Mouse (Mus musculus): ENCODE data around the gene Dph7. TPM values are rescaled to one million over a fixed set of nuclear protein-coding genes. Genes with fewer than 3 reads are reported as not detected.
A peak's percentile ranks its signal among the peaks of the same experiment; 100 is the strongest.

The Dph7 gene
- polyA plus RNA-seq, 1 experiment from 2014 or later = 37.9 TPM

DNA sequence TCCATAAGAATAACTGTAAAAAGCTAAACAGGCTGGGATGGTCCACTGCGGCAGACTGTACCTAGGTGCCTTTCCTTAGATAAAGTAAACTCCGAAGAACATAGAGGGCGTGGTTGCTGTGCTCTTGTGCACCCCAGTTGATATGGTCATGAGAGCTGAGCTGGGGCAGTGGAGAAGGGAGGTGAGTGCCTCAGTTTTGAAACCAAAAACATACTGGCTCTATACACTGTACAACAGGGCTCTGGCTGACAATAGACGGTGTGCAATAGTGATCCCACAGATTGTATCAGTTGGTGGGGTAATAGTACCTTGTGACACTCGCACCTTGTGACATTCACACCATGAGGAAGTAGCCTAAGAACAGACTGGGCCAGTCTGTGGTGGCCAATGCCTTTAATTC, 14.8 kb downstream of the Dph7 start:
- no peak for ATAC-seq (ENCODE audit: low FRiP score, low TSS enrichment)
- WGBS = 91% methylated on average over 5 of the region's 5 CpGs

DNA sequence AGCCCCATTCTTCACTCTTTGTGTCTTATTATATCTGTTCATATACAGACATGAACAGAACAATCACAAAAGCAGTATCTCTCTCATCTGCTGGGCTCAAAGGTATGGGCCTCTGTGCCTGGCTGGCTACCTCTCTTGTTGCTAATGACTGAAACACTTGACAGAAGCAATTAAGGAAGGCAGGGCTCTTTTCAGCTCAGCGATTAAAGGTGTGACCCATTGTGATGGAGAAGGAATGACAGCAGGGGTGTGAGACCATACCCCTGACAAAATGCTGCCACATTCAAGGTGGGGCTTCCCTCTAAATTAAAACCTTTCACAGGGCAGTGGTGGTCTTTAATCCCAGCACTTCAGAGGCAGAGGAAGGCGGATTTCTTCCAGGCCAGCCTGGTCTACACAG, 25.6 kb downstream of the Dph7 start:
- no peaks in the 10 kb centered on the region for H3K27me3 ChIP-seq (ENCODE audit: control insufficient read depth, insufficient read depth, low read length)
- H3K4me1 ChIP-seq (ENCODE audit: control insufficient read depth, insufficient read depth, low read length) = no peaks in the 10 kb centered on the region
- no peaks in the 10 kb centered on the region for H3K36me3 ChIP-seq (ENCODE audit: control insufficient read depth, insufficient read depth, low read length)
- ATAC-seq (ENCODE audit: low FRiP score, low TSS enrichment) (no peak), DNase-seq (no peak)
- no peak overlapping the region for H3K9ac ChIP-seq (replicated peaks; ENCODE audit: low read length)
- H3K4me2 ChIP-seq (ENCODE audit: low read length) = no peak overlapping the region
- WGBS = 70% methylated on average over 2 of the region's 2 CpGs
- H3K27ac ChIP-seq (replicated peaks; ENCODE audit: low read depth, low read length) = no peak overlapping the region
- no peaks in the 10 kb centered on the region for H3K9me3 ChIP-seq (ENCODE audit: control insufficient read depth, low read length)
- H3K4me3 ChIP-seq (replicated peaks; ENCODE audit: low read depth, low read length) = no peak overlapping the region

More for the DNA sequence above, 14.8 kb downstream of the Dph7 start:
- DNase-seq = no peak
- Histone ChIP-seq H3K9me3 (ENCODE audit: control insufficient read depth, low read length) (no peaks in the 10 kb centered on the region), H3K4me3 (replicated peaks; ENCODE audit: low read depth, low read length) (no peak overlapping the region), H3K4me2 (ENCODE audit: low read length) (no peak overlapping the region), H3K9ac (replicated peaks; ENCODE audit: low read length) (no peak overlapping the region), H3K36me3 (ENCODE audit: control insufficient read depth, insufficient read depth, low read length) (peaks cover 15% of the 10 kb centered on the region), H3K4me1 (ENCODE audit: control insufficient read depth, insufficient read depth, low read length) (peaks cover 20% of the 10 kb centered on the region), H3K27me3 (ENCODE audit: control insufficient read depth, insufficient read depth, low read length) (no peaks in the 10 kb centered on the region), H3K27ac (replicated peaks; ENCODE audit: low read depth, low read length) (no peak overlapping the region)

DNA sequence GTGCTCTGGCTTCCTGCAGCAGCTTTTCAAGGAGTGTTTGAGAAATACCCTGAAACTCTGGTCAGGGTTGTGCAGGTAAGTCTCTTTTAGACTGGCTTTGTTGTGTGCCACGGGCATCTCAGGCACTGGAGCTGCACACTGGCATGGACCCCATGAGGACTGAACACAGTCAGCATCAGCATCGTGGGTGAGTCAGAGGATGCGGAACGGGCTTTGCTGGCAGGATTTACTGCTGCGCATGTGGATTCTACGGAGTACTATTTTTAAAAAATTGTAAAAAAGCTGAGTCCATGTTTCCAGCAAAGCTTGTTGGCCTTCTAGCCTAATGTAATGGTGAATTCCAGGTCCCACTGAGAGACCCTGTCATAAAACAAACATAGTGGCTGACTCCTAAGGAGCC, 33.1 kb downstream of the Dph7 start:
- no peaks in the 10 kb centered on the region for H3K36me3 ChIP-seq (ENCODE audit: control insufficient read depth, insufficient read depth, low read length)
- WGBS = 93% methylated on average over 6 of the region's 6 CpGs

DNA sequence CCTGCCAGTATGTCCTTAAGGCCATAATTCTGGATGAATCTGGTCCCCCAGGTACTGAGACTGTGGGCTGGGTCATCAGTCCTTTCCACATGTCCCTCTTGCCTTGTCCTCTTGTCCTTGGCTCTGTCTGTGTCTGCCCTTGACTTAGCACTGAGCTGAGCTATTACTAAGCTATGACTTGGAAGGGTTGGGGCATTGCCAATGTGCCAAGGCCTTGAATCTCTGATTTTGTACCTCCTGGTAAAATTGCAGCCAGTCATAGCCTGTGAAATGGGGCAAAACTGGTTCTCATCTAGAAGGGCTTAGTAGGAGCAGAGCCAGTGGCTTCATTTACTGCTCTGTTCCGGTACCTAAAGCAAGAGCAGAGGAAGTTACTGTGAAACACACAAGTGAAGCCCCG, 34.3 kb downstream of the Dph7 start:
- Histone ChIP-seq H3K27me3 (ENCODE audit: control insufficient read depth, insufficient read depth, low read length) (no peaks in the 10 kb centered on the region), H3K27ac (replicated peaks; ENCODE audit: low read depth, low read length) (no peak overlapping the region), H3K36me3 (ENCODE audit: control insufficient read depth, insufficient read depth, low read length) (no peaks in the 10 kb centered on the region), H3K4me2 (ENCODE audit: low read length) (no peak overlapping the region), H3K4me1 (ENCODE audit: control insufficient read depth, insufficient read depth, low read length) (no peaks in the 10 kb centered on the region), H3K9me3 (ENCODE audit: control insufficient read depth, low read length) (no peaks in the 10 kb centered on the region), H3K9ac (replicated peaks; ENCODE audit: low read length) (no peak overlapping the region), H3K4me3 (replicated peaks; ENCODE audit: low read depth, low read length) (no peak overlapping the region)
- 97% methylated on average over 2 of the region's 2 CpGs for WGBS
- ATAC-seq (ENCODE audit: low FRiP score, low TSS enrichment) (no peak), DNase-seq (no peak)

More for the DNA sequence above, 33.1 kb downstream of the Dph7 start:
- ATAC-seq (ENCODE audit: low FRiP score, low TSS enrichment) (no peak), DNase-seq (no peak)
- Histone ChIP-seq H3K4me2 (ENCODE audit: low read length) (no peak overlapping the region), H3K4me3 (replicated peaks; ENCODE audit: low read depth, low read length) (no peak overlapping the region), H3K4me1 (ENCODE audit: control insufficient read depth, insufficient read depth, low read length) (no peaks in the 10 kb centered on the region), H3K27ac (replicated peaks; ENCODE audit: low read depth, low read length) (no peak overlapping the region), H3K9me3 (ENCODE audit: control insufficient read depth, low read length) (no peaks in the 10 kb centered on the region), H3K9ac (replicated peaks; ENCODE audit: low read length) (no peak overlapping the region), H3K27me3 (ENCODE audit: control insufficient read depth, insufficient read depth, low read length) (no peaks in the 10 kb centered on the region)

DNA sequence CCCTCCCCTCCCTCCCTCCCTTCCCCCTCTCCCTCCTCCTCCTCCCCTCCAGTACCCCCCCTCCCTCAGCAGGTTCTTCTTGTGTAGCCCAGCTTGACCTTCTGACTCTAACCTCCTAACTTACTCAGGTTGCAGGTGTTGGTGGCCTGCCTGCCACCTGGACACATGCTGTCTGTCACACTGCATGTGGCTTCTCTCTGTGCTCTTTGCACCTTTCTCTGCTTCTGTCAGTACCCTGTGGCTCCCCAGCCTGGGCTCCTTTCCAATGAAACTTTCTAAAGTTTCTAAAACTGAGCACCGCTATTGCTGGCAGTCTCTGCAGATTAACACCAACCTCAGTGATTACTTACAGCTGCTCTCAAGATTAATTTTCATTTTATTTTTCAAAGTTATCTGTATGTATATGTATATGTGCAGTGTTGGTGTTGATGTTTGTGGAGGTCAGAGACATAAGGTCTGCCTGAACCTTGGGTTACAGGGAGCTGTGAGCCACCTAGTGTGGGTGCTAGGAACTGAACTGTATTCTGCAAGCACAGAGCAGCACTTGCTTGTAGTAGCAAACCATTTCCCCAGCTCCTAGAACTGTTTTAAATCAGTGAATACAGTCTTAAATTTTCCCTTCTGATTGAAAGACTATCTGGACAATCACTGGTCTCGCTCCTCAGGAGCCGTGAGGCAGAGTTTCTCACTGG, 38.5 kb downstream of the Dph7 start:
- no peak overlapping the region for H3K27ac ChIP-seq (replicated peaks; ENCODE audit: low read depth, low read length)
- DNase-seq (peak; percentile 55), ATAC-seq (ENCODE audit: low FRiP score, low TSS enrichment) (no peak)
- H3K36me3 ChIP-seq (ENCODE audit: control insufficient read depth, insufficient read depth, low read length) = no peaks in the 10 kb centered on the region
- H3K4me1 ChIP-seq (ENCODE audit: control insufficient read depth, insufficient read depth, low read length) = no peaks in the 10 kb centered on the region
- H3K4me2 ChIP-seq (ENCODE audit: low read length) = no peak overlapping the region
- no peaks in the 10 kb centered on the region for H3K9me3 ChIP-seq (ENCODE audit: control insufficient read depth, low read length)
- WGBS = 83% methylated on average over 3 of the region's 3 CpGs
- no peak overlapping the region for H3K4me3 ChIP-seq (replicated peaks; ENCODE audit: low read depth, low read length)
- no peaks in the 10 kb centered on the region for H3K27me3 ChIP-seq (ENCODE audit: control insufficient read depth, insufficient read depth, low read length)
- H3K9ac ChIP-seq (replicated peaks; ENCODE audit: low read length) = no peak overlapping the region

DNA sequence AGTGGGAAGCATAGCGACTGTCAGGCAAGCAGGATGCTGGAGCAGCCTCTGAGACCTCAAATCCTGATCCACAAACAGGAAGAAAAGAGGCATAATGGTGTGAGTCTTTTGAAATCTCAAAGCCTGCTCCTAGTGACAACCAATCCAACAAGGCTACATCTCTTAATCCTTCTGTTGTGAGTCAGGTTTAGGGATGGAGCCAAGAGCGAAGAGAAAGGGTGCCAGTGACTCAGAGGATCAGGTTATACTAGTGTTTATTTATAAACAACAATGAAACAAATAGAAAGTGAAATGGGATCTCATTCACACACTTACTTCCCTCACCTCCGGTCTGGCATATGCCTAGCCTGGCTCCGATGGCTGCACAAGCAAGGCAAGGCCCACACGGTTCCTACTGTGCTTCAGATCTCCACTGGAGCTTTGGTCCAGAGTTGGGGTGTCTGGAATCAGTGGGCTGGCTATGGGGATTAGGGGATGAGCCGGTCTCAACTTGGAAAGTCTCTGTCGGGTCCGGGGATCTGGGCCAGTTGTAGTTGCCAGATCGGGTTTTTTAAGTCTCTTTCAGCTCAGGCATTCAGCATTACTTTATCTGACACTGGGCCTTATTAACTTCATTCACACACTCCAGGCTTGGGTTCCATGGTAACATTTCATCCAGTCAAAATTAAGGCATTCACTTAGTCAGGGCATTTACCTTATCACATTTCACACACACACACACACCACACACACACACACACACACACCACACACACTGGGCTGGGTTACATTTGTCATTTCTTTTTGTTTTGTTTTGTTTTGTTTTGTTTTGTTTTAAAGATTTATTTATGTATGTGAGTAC, 42.0 kb downstream of the Dph7 start:
- no peak overlapping the region for H3K4me3 ChIP-seq (replicated peaks; ENCODE audit: low read depth, low read length)
- no peaks in the 10 kb centered on the region for H3K36me3 ChIP-seq (ENCODE audit: control insufficient read depth, insufficient read depth, low read length)
- ATAC-seq (ENCODE audit: low FRiP score, low TSS enrichment) = no peak
- H3K9me3 ChIP-seq (ENCODE audit: control insufficient read depth, low read length) = no peaks in the 10 kb centered on the region
- no peak overlapping the region for H3K4me2 ChIP-seq (ENCODE audit: low read length)
- WGBS = 35% methylated on average over 9 of the region's 9 CpGs
- H3K27ac ChIP-seq (replicated peaks; ENCODE audit: low read depth, low read length) = no peak overlapping the region
- H3K4me1 ChIP-seq (ENCODE audit: control insufficient read depth, insufficient read depth, low read length) = no peaks in the 10 kb centered on the region
- H3K9ac ChIP-seq (replicated peaks; ENCODE audit: low read length) = no peak overlapping the region
- DNase-seq = peak; percentile 36
- H3K27me3 ChIP-seq (ENCODE audit: control insufficient read depth, insufficient read depth, low read length) = no peaks in the 10 kb centered on the region

DNA sequence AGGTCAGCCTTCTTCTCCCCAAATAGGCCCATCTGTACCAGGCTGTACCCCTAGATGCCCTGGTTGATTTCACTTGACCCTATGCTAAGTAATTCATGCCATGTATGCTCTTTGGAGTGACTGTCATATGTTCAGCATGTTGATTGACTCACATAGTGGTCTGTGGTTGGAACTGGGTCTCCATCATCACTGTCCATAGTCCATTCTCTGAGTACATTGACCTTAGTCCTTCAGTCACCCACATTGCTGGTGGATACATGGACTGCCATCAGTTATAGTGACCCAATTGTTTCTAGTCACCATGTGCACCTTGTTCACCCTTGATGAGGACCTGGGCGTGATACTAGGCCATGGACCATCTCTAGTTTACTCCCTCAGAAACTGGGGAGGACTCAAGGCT, 44.6 kb downstream of the Dph7 start:
- no peak overlapping the region for H3K27ac ChIP-seq (replicated peaks; ENCODE audit: low read depth, low read length)
- no peaks in the 10 kb centered on the region for H3K36me3 ChIP-seq (ENCODE audit: control insufficient read depth, insufficient read depth, low read length)
- DNase-seq (no peak), ATAC-seq (ENCODE audit: low FRiP score, low TSS enrichment) (no peak)
- H3K4me1 ChIP-seq (ENCODE audit: control insufficient read depth, insufficient read depth, low read length) = no peaks in the 10 kb centered on the region
- H3K9ac ChIP-seq (replicated peaks; ENCODE audit: low read length) = no peak overlapping the region
- 94% methylated on average over 1 of the region's 1 CpGs for WGBS
- H3K4me2 ChIP-seq (ENCODE audit: low read length) = no peak overlapping the region
- no peaks in the 10 kb centered on the region for H3K27me3 ChIP-seq (ENCODE audit: control insufficient read depth, insufficient read depth, low read length)
- H3K9me3 ChIP-seq (ENCODE audit: control insufficient read depth, low read length) = no peaks in the 10 kb centered on the region
- no peak overlapping the region for H3K4me3 ChIP-seq (replicated peaks; ENCODE audit: low read depth, low read length)

DNA sequence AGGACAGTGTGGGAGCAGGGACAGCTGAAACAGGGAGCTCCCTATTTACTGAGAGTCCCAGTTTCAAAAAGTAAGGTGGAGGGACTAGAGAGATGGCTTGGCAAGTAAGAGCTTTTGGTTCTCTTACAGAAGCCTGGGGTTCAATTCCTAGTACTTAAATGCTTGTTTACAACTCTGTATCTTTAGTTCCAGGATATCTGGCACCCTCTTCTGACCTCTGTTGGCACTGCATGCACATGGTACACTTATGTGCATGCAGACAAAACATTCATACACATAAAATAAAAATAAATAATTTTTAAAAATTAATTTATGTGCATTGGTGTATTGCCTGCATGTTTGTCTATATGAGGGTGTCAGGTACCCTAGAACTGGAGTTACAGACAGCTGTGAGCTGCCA, 46.0 kb downstream of the Dph7 start:
- ATAC-seq (ENCODE audit: low FRiP score, low TSS enrichment) (no peak), DNase-seq (no peak)
- H3K27ac ChIP-seq (replicated peaks; ENCODE audit: low read depth, low read length) = no peak overlapping the region
- no peak overlapping the region for H3K4me3 ChIP-seq (replicated peaks; ENCODE audit: low read depth, low read length)
- H3K36me3 ChIP-seq (ENCODE audit: control insufficient read depth, insufficient read depth, low read length) = no peaks in the 10 kb centered on the region
- H3K4me2 ChIP-seq (ENCODE audit: low read length) = no peak overlapping the region
- H3K4me1 ChIP-seq (ENCODE audit: control insufficient read depth, insufficient read depth, low read length) = no peaks in the 10 kb centered on the region
- no peaks in the 10 kb centered on the region for H3K9me3 ChIP-seq (ENCODE audit: control insufficient read depth, low read length)
- no peak overlapping the region for H3K9ac ChIP-seq (replicated peaks; ENCODE audit: low read length)
- no peaks in the 10 kb centered on the region for H3K27me3 ChIP-seq (ENCODE audit: control insufficient read depth, insufficient read depth, low read length)
